Mouse (Mus musculus) neural tube, embryonic 12.5 days (tissue): ENCODE measurements at regions not wholly inside any gene's neighbourhood (a gene's known extent, or its start where the extent isn't known, plus 50 kb on each side); places are given as distances from the start of the nearest gene placed in this dataset.

Source experiments
- ATAC-seq: fragments of 200-750 bp; cut with Nextera tagmentation; 2 replicates; pipeline ENCODE4 v1.8.0; 2017; ENCODE audit warnings: low read depth, mild to moderate bottlenecking, moderate TSS enrichment, moderate library complexity; ENCODE audit not compliant: low FRiP score
- H3K27ac ChIP-seq: fragments of 300-500 bp; sonication (generic); 2 replicates; pipeline ENCODE4 v1.5.1; 2016
- H3K27me3 ChIP-seq: fragments of 300-500 bp; sonication (generic); replicated peaks from 2 replicates; pipeline ENCODE4 v1.6.1; 2016; ENCODE audit warnings: mild to moderate bottlenecking
- H3K36me3 ChIP-seq: fragments of 300-500 bp; sonication (generic); 2 replicates; pipeline ENCODE4 v1.6.1; 2016; ENCODE audit warnings: mild to moderate bottlenecking
- H3K4me1 ChIP-seq: fragments of 300-500 bp; sonication (generic); 2 replicates; pipeline ENCODE4 v1.6.1; 2016
- H3K4me2 ChIP-seq: fragments of 300-500 bp; sonication (generic); replicated peaks from 2 replicates; pipeline ENCODE4 v1.6.1; 2016; ENCODE audit warnings: mild to moderate bottlenecking
- H3K4me3 ChIP-seq: fragments of 300-500 bp; sonication (generic); 2 replicates; pipeline ENCODE4 v1.5.1; 2016
- H3K9ac ChIP-seq: fragments of 300-500 bp; sonication (generic); 2 replicates; pipeline ENCODE4 v1.6.1; 2016; ENCODE audit warnings: mild to moderate bottlenecking
- H3K9me3 ChIP-seq: fragments of 300-500 bp; sonication (generic); 2 replicates; pipeline ENCODE4 v1.6.1; 2016; ENCODE audit warnings: mild to moderate bottlenecking
- WGBS: fragments of 180-500 bp; shearing (Covaris S2); methylation state at CpG from one replicate; pipeline ENCODE4 v1.1.7; 2016; 5-methylcytosine and 5-hydroxymethylcytosine counted together

- no peaks in the 10 kb centered on the region for H3K9me3 ChIP-seq
- WGBS = 88% methylated on average over 4 of the region's 4 CpGs
Observed at GRCm38 (mm10) chr6:98588979-98589378, 246.4 kb upstream of the Gm765 start.

GRCm38 (mm10) chr6:98584541-98584940 lies 242.0 kb upstream of the Gm765 start:
- H3K27ac ChIP-seq = no peak overlapping the region
- no peak overlapping the region for H3K9ac ChIP-seq
- ATAC-seq = no peak
- H3K4me1 ChIP-seq = no peaks in the 10 kb centered on the region
- 79% methylated on average over 4 of the region's 4 CpGs for WGBS
- H3K4me3 ChIP-seq = no peak overlapping the region
- H3K4me2 ChIP-seq = no peak overlapping the region
- no peaks in the 10 kb centered on the region for H3K27me3 ChIP-seq
- no peaks in the 10 kb centered on the region for H3K36me3 ChIP-seq
- H3K9me3 ChIP-seq = no peaks in the 10 kb centered on the region

More at GRCm38 (mm10) chr6:98588979-98589378, 246.4 kb upstream of the Gm765 start:
- H3K9ac ChIP-seq = no peak overlapping the region
- no peak overlapping the region for H3K27ac ChIP-seq
- H3K4me1 ChIP-seq = no peaks in the 10 kb centered on the region
- H3K27me3 ChIP-seq = no peaks in the 10 kb centered on the region
- no peaks in the 10 kb centered on the region for H3K36me3 ChIP-seq
- no peak overlapping the region for H3K4me3 ChIP-seq
- no peak overlapping the region for H3K4me2 ChIP-seq
- ATAC-seq = no peak

GRCm38 (mm10) chr6:98582826-98583225 lies 240.3 kb upstream of the Gm765 start:
- no peaks in the 10 kb centered on the region for H3K9me3 ChIP-seq
- H3K27ac ChIP-seq = no peak overlapping the region
- H3K4me1 ChIP-seq = no peaks in the 10 kb centered on the region
- no peaks in the 10 kb centered on the region for H3K27me3 ChIP-seq
- no peak overlapping the region for H3K4me2 ChIP-seq
- WGBS = 38% methylated on average over 2 of the region's 2 CpGs
- H3K4me3 ChIP-seq = no peak overlapping the region
- no peak for ATAC-seq
- no peak overlapping the region for H3K9ac ChIP-seq
- no peaks in the 10 kb centered on the region for H3K36me3 ChIP-seq

- H3K4me2 ChIP-seq = no peak overlapping the region
- H3K9ac ChIP-seq = no peak overlapping the region
- H3K36me3 ChIP-seq = no peaks in the 10 kb centered on the region
- ATAC-seq = no peak
- no peaks in the 10 kb centered on the region for H3K9me3 ChIP-seq
- H3K27me3 ChIP-seq = no peaks in the 10 kb centered on the region
- H3K27ac ChIP-seq = no peak overlapping the region
- WGBS = 97% methylated on average over 1 of the region's 1 CpGs
- no peaks in the 10 kb centered on the region for H3K4me1 ChIP-seq
- H3K4me3 ChIP-seq = no peak overlapping the region
Observed at GRCm38 (mm10) chr6:98575227-98575626, 232.7 kb upstream of the Gm765 start.

- no peak for ATAC-seq
- Histone ChIP-seq H3K4me2 (no peak overlapping the region), H3K9ac (no peak overlapping the region), H3K36me3 (no peaks in the 10 kb centered on the region), H3K4me1 (no peaks in the 10 kb centered on the region), H3K9me3 (no peaks in the 10 kb centered on the region), H3K27me3 (no peaks in the 10 kb centered on the region), H3K4me3 (no peak overlapping the region), H3K27ac (no peak overlapping the region)
- WGBS = 83% methylated on average over 1 of the region's 1 CpGs
Observed at GRCm38 (mm10) chr6:98555702-98556101, 213.1 kb upstream of the Gm765 start.

GRCm38 (mm10) chr6:98553922-98554321 lies 211.4 kb upstream of the Gm765 start:
- H3K9ac ChIP-seq = no peak overlapping the region
- ATAC-seq = no peak
- no peaks in the 10 kb centered on the region for H3K36me3 ChIP-seq
- H3K27me3 ChIP-seq = no peaks in the 10 kb centered on the region
- H3K4me1 ChIP-seq = no peaks in the 10 kb centered on the region
- no peaks in the 10 kb centered on the region for H3K9me3 ChIP-seq
- no peak overlapping the region for H3K4me2 ChIP-seq
- no peak overlapping the region for H3K4me3 ChIP-seq
- 89% methylated on average over 1 of the region's 1 CpGs for WGBS
- no peak overlapping the region for H3K27ac ChIP-seq

- no peak for ATAC-seq
- Histone ChIP-seq H3K4me2 (no peak overlapping the region), H3K4me3 (no peak overlapping the region), H3K4me1 (no peaks in the 10 kb centered on the region), H3K9ac (no peak overlapping the region), H3K27me3 (no peaks in the 10 kb centered on the region), H3K27ac (no peak overlapping the region), H3K9me3 (no peaks in the 10 kb centered on the region), H3K36me3 (no peaks in the 10 kb centered on the region)
- WGBS = 78% methylated on average over 3 of the region's 3 CpGs
Observed at GRCm38 (mm10) chr6:98551781-98552180, 209.2 kb upstream of the Gm765 start.

GRCm38 (mm10) chr6:98526882-98527440 lies 184.4 kb upstream of the Gm765 start:
- WGBS = 28% methylated on average over 15 of the region's 15 CpGs
- H3K27me3 ChIP-seq = no peaks in the 10 kb centered on the region
- no peak for ATAC-seq
- no peaks in the 10 kb centered on the region for H3K36me3 ChIP-seq
- peaks cover 7% of the 10 kb centered on the region; the same call in 1 of the 2 replicates for H3K4me1 ChIP-seq
- no peak overlapping the region for H3K27ac ChIP-seq
- H3K9ac ChIP-seq = no peak overlapping the region
- peak overlapping the region; percentile 7; the same call in 1 of the 2 replicates for H3K4me2 ChIP-seq
- no peaks in the 10 kb centered on the region for H3K9me3 ChIP-seq
- H3K4me3 ChIP-seq = no peak overlapping the region

GRCm38 (mm10) chr6:98525286-98525685 lies 182.7 kb upstream of the Gm765 start:
- no peaks in the 10 kb centered on the region for H3K36me3 ChIP-seq
- 11% methylated on average over 6 of the region's 6 CpGs for WGBS
- H3K4me2 ChIP-seq = no peak overlapping the region
- H3K4me1 ChIP-seq = peaks cover 7% of the 10 kb centered on the region; the same call in 1 of the 2 replicates
- no peak for ATAC-seq
- no peak overlapping the region for H3K4me3 ChIP-seq
- H3K27ac ChIP-seq = no peak overlapping the region
- H3K9ac ChIP-seq = no peak overlapping the region
- no peaks in the 10 kb centered on the region for H3K27me3 ChIP-seq
- H3K9me3 ChIP-seq = no peaks in the 10 kb centered on the region

- Histone ChIP-seq H3K27ac (no peak overlapping the region), H3K9me3 (no peaks in the 10 kb centered on the region), H3K4me2 (no peak overlapping the region), H3K4me3 (no peak overlapping the region), H3K27me3 (no peaks in the 10 kb centered on the region), H3K9ac (no peak overlapping the region), H3K4me1 (peaks cover 7% of the 10 kb centered on the region; the same call in 1 of the 2 replicates), H3K36me3 (no peaks in the 10 kb centered on the region)
- WGBS = 50% methylated on average over 2 of the region's 2 CpGs
- no peak for ATAC-seq
Observed at GRCm38 (mm10) chr6:98524659-98525058, 182.1 kb upstream of the Gm765 start.

- ATAC-seq = no peak
- Histone ChIP-seq H3K4me2 (no peak overlapping the region), H3K27me3 (no peaks in the 10 kb centered on the region), H3K36me3 (no peaks in the 10 kb centered on the region), H3K4me3 (no peak overlapping the region), H3K9me3 (no peaks in the 10 kb centered on the region), H3K27ac (no peak overlapping the region), H3K4me1 (peaks cover 4% of the 10 kb centered on the region; the same call in 1 of the 2 replicates), H3K9ac (no peak overlapping the region)
- 78% methylated on average over 10 of the region's 10 CpGs for WGBS
Observed at GRCm38 (mm10) chr6:98521526-98521925, 179.0 kb upstream of the Gm765 start.

GRCm38 (mm10) chr6:98514826-98515225 lies 172.3 kb upstream of the Gm765 start:
- no peaks in the 10 kb centered on the region for H3K36me3 ChIP-seq
- H3K4me1 ChIP-seq = no peaks in the 10 kb centered on the region
- no peak overlapping the region for H3K27ac ChIP-seq
- no peak for ATAC-seq
- H3K4me2 ChIP-seq = no peak overlapping the region
- H3K4me3 ChIP-seq = no peak overlapping the region
- H3K9ac ChIP-seq = no peak overlapping the region
- H3K27me3 ChIP-seq = no peaks in the 10 kb centered on the region
- WGBS = 84% methylated on average over 3 of the region's 3 CpGs
- H3K9me3 ChIP-seq = no peaks in the 10 kb centered on the region

- Histone ChIP-seq H3K4me1 (no peaks in the 10 kb centered on the region), H3K4me2 (no peak overlapping the region), H3K36me3 (no peaks in the 10 kb centered on the region), H3K4me3 (no peak overlapping the region), H3K9ac (no peak overlapping the region), H3K9me3 (no peaks in the 10 kb centered on the region), H3K27me3 (no peaks in the 10 kb centered on the region), H3K27ac (no peak overlapping the region)
- WGBS = 63% methylated on average over 7 of the region's 7 CpGs
- ATAC-seq = no peak
Observed at GRCm38 (mm10) chr6:98514376-98514775, 171.8 kb upstream of the Gm765 start.
